Mouse (Mus musculus): ENCODE measurements around the gene Hkdc1.

DNA sequence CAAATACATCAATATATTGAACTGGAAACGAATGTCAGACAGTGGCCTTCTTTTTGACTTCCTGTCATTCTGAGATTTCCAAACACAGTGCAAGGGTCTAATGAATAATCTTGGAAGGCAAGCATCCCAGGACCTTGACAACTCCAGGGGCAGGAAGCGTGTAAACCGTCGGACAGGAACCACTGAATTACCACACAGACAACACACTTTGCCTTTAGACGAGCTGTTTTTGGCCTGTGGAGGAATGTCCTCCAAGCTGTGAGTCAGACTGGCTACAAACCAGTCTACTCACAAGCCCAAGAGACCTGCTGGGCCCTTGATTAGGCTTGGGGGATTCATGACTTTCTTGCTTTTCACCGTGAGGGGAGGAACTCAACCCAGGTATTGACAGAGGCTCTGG is 1.9 kb downstream of the Hkdc1 start:
- no peak for TF ChIP-seq CTCF (conservative IDR thresholded peaks at IDR 0.05; ENCODE audit: low read length)
- TF ChIP-seq NANOG (IDR thresholded peaks at IDR 0.05; ENCODE audit: borderline replicate concordance, low read length) = no peak

All from E14TG2a.4 (cell line).